Mouse (Mus musculus) C2C12 (cell line): Measurements from ENCODE around the gene Hoxd10.

ENCODE experiments used
- CTCF ChIP-seq: IDR thresholded peaks from one replicate; pipeline ENCODE4 v1.5.1; 2011; ENCODE audit not compliant: control insufficient read depth, insufficient read depth, insufficient read length
- MYOD1 ChIP-seq: IDR thresholded peaks from one replicate; pipeline ENCODE4 v1.6.1; 2011; ENCODE audit warnings: low read depth; ENCODE audit not compliant: control insufficient read depth, insufficient read length
- MYOG ChIP-seq: IDR thresholded peaks from one replicate; pipeline ENCODE4 v1.6.1; 2011; ENCODE audit not compliant: control insufficient read depth, insufficient read length; ENCODE audit errors: extremely low read depth
- USF1 ChIP-seq: IDR thresholded peaks from one replicate; pipeline ENCODE4 v1.6.1; 2011; ENCODE audit warnings: low read depth, mild to moderate bottlenecking, control low read depth, moderate library complexity

DNA sequence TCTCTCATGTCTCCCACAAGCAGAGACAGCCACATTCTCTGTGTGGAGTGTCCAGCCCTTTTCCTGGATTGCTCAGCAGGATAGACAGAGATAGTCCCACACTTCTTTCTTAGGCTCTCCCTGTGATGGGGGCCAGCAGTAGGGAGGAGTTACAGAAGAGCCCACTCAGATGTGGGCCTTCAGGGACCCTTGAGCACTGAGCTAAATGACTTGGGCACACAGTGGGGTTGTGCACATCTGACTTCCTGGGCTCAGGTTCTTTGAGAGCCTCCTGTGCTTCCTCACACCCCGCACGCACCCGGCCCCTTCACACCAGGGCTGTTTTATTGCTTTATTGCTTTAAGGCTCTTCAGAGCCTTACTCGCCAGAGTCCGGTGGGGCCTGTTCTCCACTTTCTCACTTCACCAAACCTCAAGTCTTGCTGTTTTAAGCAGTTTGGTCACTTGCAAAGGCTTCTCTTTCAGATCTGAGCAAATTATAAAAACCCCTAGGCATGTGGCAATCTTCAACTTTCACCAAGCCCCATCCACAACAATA is 29.3 kb downstream of the Hoxd10 start:
- no peak for TF ChIP-seq USF1
- no peak for TF ChIP-seq CTCF
- TF ChIP-seq MYOD1: no peak
- TF ChIP-seq MYOG: no peak
